ENCODE assay signal across 13 mouse cellular contexts in genomic region chr1:95113493-95113892, GRCm38 (mm10).
"Had no signal": no experiment of that assay in that cellular context is flagged by ENCODE, and none has a peak within 500 bp of the region (broad histone marks: within the 10 kb centered on the region; RNA-seq: fewer than 3 reads in every experiment).

No protein-coding gene starts in this region.

- ATAC-seq: midbrain, embryonic 16.5 days had no signal

- H3K9ac ChIP-seq: limb, embryonic 15.5 days; liver, embryonic 13.5 days; midbrain, embryonic 12.5 days; neural tube, embryonic 13.5 days had no signal

- H3K9me3 ChIP-seq: limb, embryonic 15.5 days; liver, embryonic 13.5 days; midbrain, embryonic 12.5 days; neural tube, embryonic 13.5 days had no signal

- H3K27me3 ChIP-seq: limb, embryonic 15.5 days; liver, embryonic 13.5 days; midbrain, embryonic 12.5 days; neural tube, embryonic 13.5 days had no signal

- H3K27ac ChIP-seq: limb, embryonic 15.5 days; liver, embryonic 13.5 days; midbrain, embryonic 12.5 days; neural tube, embryonic 13.5 days had no signal

- H3K4me1 ChIP-seq: limb, embryonic 15.5 days; liver, embryonic 13.5 days; midbrain, embryonic 12.5 days; neural tube, embryonic 13.5 days had no signal

- H3K4me2 ChIP-seq: limb, embryonic 15.5 days; liver, embryonic 13.5 days; midbrain, embryonic 12.5 days; neural tube, embryonic 13.5 days had no signal

- DNase-seq: kidney, adult 9 months; kidney, postnatal 10 days; layer of hippocampus, adult 9-11 months; layer of hippocampus, postnatal 36 days; liver, embryonic 13.5 days; lung, adult 18-20 months; retina, postnatal 1 day; right cerebral cortex, postnatal 14 days; thymus, postnatal 14 days had no signal

- H3K36me3 ChIP-seq: limb, embryonic 15.5 days; liver, embryonic 13.5 days; midbrain, embryonic 12.5 days; neural tube, embryonic 13.5 days had no signal

- H3K4me3 ChIP-seq: limb, embryonic 15.5 days; liver, embryonic 13.5 days; midbrain, embryonic 12.5 days; neural tube, embryonic 13.5 days had no signal
